Mouse (Mus musculus) spleen, postnatal 0 days (tissue): Measurements from ENCODE around the gene Tspan7. TPM values are rescaled to one million over a fixed set of nuclear protein-coding genes. Genes with fewer than 3 reads are reported as not detected.

Experiments
- polyA plus RNA-seq: library from polyadenylated mRNA; unstranded; fragments of >200 nt; fragmentation: Nextera tagmentation; extraction: Ambion mirVana; gene quantifications from 2 replicates; pipeline ENCODE4 v1.2.1, GENCODE M21; 2015

The Tspan7 gene
- polyA plus RNA-seq, result 37.1 and 49.5 TPM in 2 replicates

DNA sequence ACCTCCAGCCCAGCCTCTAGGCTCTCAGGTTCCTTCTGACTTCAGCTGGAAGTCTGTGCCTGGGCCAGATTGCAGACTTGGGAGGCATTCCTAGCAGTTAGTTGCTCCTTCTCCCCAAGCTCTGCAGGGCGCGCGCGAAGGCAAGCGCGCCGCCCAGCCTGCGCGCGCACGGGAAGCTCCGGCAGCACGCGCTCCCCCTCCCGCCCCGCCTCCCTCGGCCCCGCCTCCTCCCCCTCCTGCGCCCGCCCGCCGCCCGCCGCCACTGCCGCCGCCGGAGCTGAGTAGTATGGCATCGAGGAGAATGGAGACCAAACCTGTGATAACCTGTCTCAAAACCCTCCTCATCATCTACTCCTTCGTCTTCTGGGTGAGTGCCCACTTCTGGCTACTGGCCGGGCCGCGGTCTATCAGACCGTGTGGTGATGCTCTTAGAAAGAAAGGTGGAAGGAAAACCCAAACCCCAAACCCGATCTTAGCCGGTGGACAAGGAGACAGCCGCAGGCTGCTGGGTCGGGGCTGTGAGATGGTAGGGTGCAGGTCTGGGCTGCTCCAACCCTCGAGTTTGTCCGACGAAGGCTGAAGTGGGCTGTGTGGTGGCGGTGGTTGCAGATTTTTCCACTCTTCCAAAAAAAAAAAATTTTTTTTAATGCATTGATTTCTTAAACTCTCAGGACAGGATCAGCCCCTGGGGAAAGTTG, at the start of gene Tspan7:
TSS of gene Tspan7 (plus strand) at position 287 of the 698 bp plus-strand sequence.

Other genes starting within 250 kb of the Tspan7 start
- 0.12 and 0.14 TPM in 2 replicates for gene Otc, start 232.9 kb upstream of the Tspan7 start, polyA plus RNA-seq
- 38.3 and 40.5 TPM in 2 replicates for gene Mid1ip1, start 229.9 kb downstream of the Tspan7 start, polyA plus RNA-seq